Mouse (Mus musculus) limb, embryonic 14.5 days (tissue): ENCODE results near the gene Olfr324. TPM values are rescaled to one million over a fixed set of nuclear protein-coding genes. Genes with fewer than 3 reads are reported as not detected.

Experiments
- ATAC-seq: fragments of 200-750 bp; cut with Nextera tagmentation; 2 replicates; pipeline ENCODE4 v1.8.0; 2017; ENCODE audit warnings: low read depth, moderate number of reproducible peaks, moderate TSS enrichment; ENCODE audit not compliant: low FRiP score
- DNase-seq: peaks from one replicate; pipeline ENCODE4 v3.0.0-alpha.2; 2015; ENCODE audit warnings: low spot score
- H3K27ac ChIP-seq: fragments of 300-500 bp; sonication (generic); replicated peaks from 2 replicates; pipeline ENCODE4 v1.5.1; 2014; ENCODE audit warnings: low read depth, mild to moderate bottlenecking, low read length, moderate library complexity, mixed read lengths
- H3K27me3 ChIP-seq: fragments of 300-500 bp; sonication (generic); 2 replicates; pipeline ENCODE4 v1.6.1; 2014; ENCODE audit warnings: low read length, mixed read lengths; ENCODE audit not compliant: control insufficient read depth, insufficient read depth
- H3K36me3 ChIP-seq: fragments of 300-500 bp; sonication (generic); 2 replicates; pipeline ENCODE4 v1.6.1; 2014; ENCODE audit warnings: mild to moderate bottlenecking, low read length, moderate library complexity, mixed read lengths; ENCODE audit not compliant: control insufficient read depth, insufficient read depth
- H3K4me1 ChIP-seq: fragments of 300-500 bp; sonication (generic); 2 replicates; pipeline ENCODE4 v1.6.1; 2014; ENCODE audit warnings: antibody characterized with exemption, low read length, mixed read lengths; ENCODE audit not compliant: control insufficient read depth, insufficient read depth
- H3K4me2 ChIP-seq: fragments of 300-500 bp; sonication (generic); replicated peaks from 2 replicates; pipeline ENCODE4 v1.6.1; 2014; ENCODE audit warnings: low read depth, mild to moderate bottlenecking, low read length, moderate library complexity; ENCODE audit not compliant: severe bottlenecking
- H3K4me3 ChIP-seq: fragments of 300-500 bp; sonication (generic); replicated peaks from 2 replicates; pipeline ENCODE4 v1.5.1; 2014; ENCODE audit warnings: low read length
- H3K9ac ChIP-seq: fragments of 300-500 bp; sonication (generic); 2 replicates; pipeline ENCODE4 v1.6.1; 2014; ENCODE audit warnings: mild to moderate bottlenecking, low read depth, low read length, moderate library complexity; ENCODE audit not compliant: severe bottlenecking
- H3K9me3 ChIP-seq: fragments of 300-500 bp; sonication (generic); 2 replicates; pipeline ENCODE4 v1.6.1; 2016; ENCODE audit warnings: low read length; ENCODE audit not compliant: control insufficient read depth
- POLR2A ChIP-seq: fragments of 200-500 bp; IDR thresholded peaks from 2 replicates; pipeline ENCODE4 v1.8.0; 2012; ENCODE audit warnings: inconsistent platforms, mild to moderate bottlenecking, moderate library complexity, borderline replicate concordance; ENCODE audit not compliant: insufficient read depth, insufficient read length; ENCODE audit errors: extremely low read depth
- WGBS: fragments of 180-500 bp; shearing (Covaris S2); extraction: QIAGEN DNeasy Blood & Tissue Kit; methylation state at CpG from one replicate; pipeline ENCODE4 v1.1.7; 2014; 5-methylcytosine and 5-hydroxymethylcytosine counted together
- polyA plus RNA-seq, 2 experiments: library from polyadenylated mRNA; depleted of rRNA in 1 of 2; stranded (reverse) in 1 of 2; unstranded in 1 of 2; fragments of >200 nt; fragmentation: Nextera tagmentation in 1 of 2; extraction: Ambion mirVana in 1 of 2; gene quantifications; 2 replicates each; pipeline versions ENCODE4 v1.2.1 to v1.2.3; 2012 to 2014

Olfr324 gene
- polyA plus RNA-seq (2012; rRNA removed) (not detected in 2 replicates), polyA plus RNA-seq (2014; fragmentation: Nextera tagmentation; extraction: Ambion mirVana) (not detected in 2 replicates)

DNA sequence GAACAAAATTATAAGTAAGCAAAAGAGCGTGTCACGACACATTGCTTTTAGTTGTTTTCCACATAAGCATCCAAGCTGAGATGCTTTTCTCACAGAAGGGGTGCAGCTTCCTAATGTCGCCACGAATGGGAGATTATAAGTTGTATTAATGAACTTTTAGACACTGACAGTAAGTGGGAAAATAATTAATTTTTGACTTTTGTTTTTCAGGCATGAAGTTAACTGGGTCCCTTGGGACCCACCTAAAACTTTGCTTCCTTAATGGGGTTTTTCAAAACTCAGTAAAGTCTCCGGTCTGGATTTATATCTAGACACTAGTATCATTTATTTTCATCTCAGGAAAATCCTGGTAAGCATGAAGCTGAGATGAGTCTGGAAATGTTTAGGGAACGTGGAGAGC is at the start of gene Olfr324:
Gene Olfr324 (plus strand): TSS at position 301 of the 400 bp plus-strand sequence.
- Histone ChIP-seq H3K4me2 (no peak within 1 kb of the TSS), H3K4me3 (no peak within 1 kb of the TSS), H3K27me3 (no peaks in the 10 kb centered on the region), H3K4me1 (no peaks in the 10 kb centered on the region), H3K36me3 (no peaks in the 10 kb centered on the region), H3K9ac (no peak within 1 kb of the TSS), H3K9me3 (no peaks in the 10 kb centered on the region), H3K27ac (no peak within 1 kb of the TSS)
- no peak for TF ChIP-seq POLR2A
- 78% methylated on average over 6 of the region's 6 CpGs for WGBS
- ATAC-seq = no peak
- DNase-seq = no peak

DNA sequence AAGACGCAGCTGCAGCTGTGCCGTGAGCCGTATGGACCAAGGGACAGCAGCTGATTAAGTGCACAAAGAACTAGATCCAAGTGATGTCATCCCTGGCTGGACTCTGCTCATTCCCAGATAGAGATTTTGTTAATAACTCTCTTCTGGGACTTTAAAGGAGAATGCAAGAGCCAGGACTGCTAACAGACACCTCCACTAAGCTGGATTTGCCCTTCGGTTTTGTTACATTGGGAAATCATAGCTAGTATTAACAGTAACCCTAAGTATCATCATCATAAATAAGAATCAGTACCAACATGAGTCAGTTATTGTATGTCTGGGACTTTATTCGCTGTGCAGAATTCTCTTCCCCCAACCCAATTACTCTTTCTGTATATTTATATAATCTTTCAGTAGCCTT is 48.6 kb upstream of the Olfr324 start, which contains the start of gene Olfr329-ps:
Gene Olfr329-ps (minus strand): TSS at position 101 of the 400 bp plus-strand sequence.
- DNase-seq = peak; percentile 11
- no peaks in the 10 kb centered on the region for H3K9me3 ChIP-seq
- no peaks in the 10 kb centered on the region for H3K36me3 ChIP-seq
- H3K4me1 ChIP-seq = no peaks in the 10 kb centered on the region
- no peaks in the 10 kb centered on the region for H3K27me3 ChIP-seq
- 81% methylated on average over 5 of the region's 5 CpGs for WGBS
- no peak within 1 kb of the TSS for H3K4me3 ChIP-seq
- H3K9ac ChIP-seq = no peak within 1 kb of the TSS
- ATAC-seq = no peak
- no peak for TF ChIP-seq POLR2A
- H3K4me2 ChIP-seq = no peak within 1 kb of the TSS
- H3K27ac ChIP-seq = no peak within 1 kb of the TSS

DNA sequence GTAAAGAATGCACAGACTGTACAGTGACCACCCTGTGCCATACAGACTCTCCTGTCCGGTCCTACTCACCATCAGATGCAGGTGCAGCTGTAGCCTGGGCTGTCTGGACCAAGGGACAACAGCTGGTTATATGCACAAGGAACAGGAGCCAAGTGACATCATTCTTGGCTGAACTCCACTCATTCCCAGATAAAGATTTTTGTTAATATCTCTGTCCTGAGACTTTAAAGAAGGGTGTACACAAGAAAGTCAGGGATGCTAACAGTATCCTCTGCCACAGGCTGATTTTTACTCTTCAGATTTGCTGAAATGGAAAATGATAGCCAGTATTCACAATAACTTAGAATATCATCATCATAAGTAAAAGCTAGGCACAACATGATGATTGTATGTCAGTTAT is 39.4 kb upstream of the Olfr324 start, which contains the start of gene Olfr328:
Gene Olfr328 (minus strand): TSS at position 101 of the 400 bp plus-strand sequence.
- H3K4me3 ChIP-seq = no peak within 1 kb of the TSS
- 73% methylated on average over 1 of the region's 1 CpGs for WGBS
- H3K9ac ChIP-seq = no peak within 1 kb of the TSS
- no peak for TF ChIP-seq POLR2A
- no peak for ATAC-seq
- no peak for DNase-seq
- no peaks in the 10 kb centered on the region for H3K9me3 ChIP-seq
- H3K27ac ChIP-seq = no peak within 1 kb of the TSS
- no peaks in the 10 kb centered on the region for H3K4me1 ChIP-seq
- H3K36me3 ChIP-seq = no peaks in the 10 kb centered on the region
- H3K4me2 ChIP-seq = no peak within 1 kb of the TSS
- no peaks in the 10 kb centered on the region for H3K27me3 ChIP-seq

DNA sequence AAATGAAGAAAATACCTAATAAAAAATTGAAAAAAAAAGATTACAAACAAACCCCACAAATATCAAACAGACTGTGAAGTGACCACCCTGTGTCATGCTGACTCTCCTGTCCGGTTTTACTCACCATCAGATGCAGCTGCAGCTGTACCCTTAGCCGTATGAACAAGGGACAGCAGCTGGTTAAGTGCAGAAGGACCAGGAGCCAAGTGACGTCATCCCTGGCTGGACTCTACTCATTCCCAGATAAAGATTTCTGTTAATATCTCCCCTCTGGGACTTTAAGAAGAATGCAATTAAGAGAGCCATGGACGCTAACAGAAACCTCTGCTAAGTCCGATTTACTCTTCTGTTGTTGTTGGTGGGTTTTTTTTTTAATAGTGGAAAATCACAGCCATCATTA is 24.5 kb upstream of the Olfr324 start, which contains the start of gene Olfr224:
Gene Olfr224 (minus strand): TSS at position 149 of the 400 bp plus-strand sequence.
- Histone ChIP-seq H3K4me3 (no peak within 1 kb of the TSS), H3K27me3 (no peaks in the 10 kb centered on the region), H3K4me1 (no peaks in the 10 kb centered on the region), H3K9me3 (no peaks in the 10 kb centered on the region), H3K36me3 (no peaks in the 10 kb centered on the region), H3K9ac (no peak within 1 kb of the TSS), H3K27ac (no peak within 1 kb of the TSS), H3K4me2 (no peak within 1 kb of the TSS)
- WGBS = 72% methylated on average over 5 of the region's 5 CpGs
- no peak for ATAC-seq
- DNase-seq = peak; percentile 49
- TF ChIP-seq POLR2A = no peak

DNA sequence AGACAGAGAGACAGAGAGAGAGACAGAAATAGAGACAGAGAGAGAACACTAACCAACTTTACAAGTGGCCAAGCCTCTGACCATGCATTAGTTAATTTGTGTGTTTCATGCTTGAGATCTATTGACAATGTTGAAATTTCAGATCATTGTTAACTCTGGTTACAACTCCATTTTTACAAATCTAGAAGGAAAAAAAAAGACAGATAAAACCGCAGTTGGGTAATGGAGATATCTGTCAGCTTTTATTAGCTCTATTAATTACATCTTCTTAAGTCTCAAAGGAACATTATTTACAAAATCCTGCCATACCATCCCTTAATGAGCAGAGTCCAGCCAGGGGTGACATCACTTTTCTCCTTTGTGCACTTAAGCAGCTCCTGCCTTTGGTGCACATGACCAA is 17.5 kb upstream of the Olfr324 start, which contains the start of gene Olfr325:
Gene Olfr325 (plus strand): TSS at position 301 of the 400 bp plus-strand sequence.
- ATAC-seq (no peak), DNase-seq (no peak)
- H3K4me1 ChIP-seq = no peaks in the 10 kb centered on the region
- no peaks in the 10 kb centered on the region for H3K9me3 ChIP-seq
- no peak within 1 kb of the TSS for H3K4me2 ChIP-seq
- WGBS = 88% methylated on average over 1 of the region's 1 CpGs
- no peak within 1 kb of the TSS for H3K4me3 ChIP-seq
- no peak for TF ChIP-seq POLR2A
- H3K27me3 ChIP-seq = no peaks in the 10 kb centered on the region
- H3K36me3 ChIP-seq = no peaks in the 10 kb centered on the region
- H3K27ac ChIP-seq = no peak within 1 kb of the TSS
- no peak within 1 kb of the TSS for H3K9ac ChIP-seq

DNA sequence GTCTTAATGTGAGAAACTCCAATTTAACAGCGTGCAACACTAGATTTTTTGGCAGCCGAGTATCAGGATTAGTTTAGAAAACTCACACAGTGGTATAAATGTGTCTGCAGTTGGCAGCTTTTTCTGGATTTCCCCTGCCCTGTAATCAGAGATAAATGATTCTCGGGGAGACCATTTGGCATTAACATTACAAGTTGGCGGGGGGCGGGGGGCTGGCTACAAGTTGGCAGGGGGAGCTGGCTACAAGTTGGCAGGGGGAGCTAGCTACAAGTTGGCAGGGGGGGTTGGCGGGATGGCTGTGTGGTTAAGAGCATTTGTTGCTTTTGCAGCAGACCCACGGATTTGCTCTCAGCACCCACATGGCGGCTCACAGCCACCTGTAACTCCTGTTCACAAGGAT is 16.3 kb upstream of the Olfr324 start:
- no peaks in the 10 kb centered on the region for H3K4me1 ChIP-seq
- no peak for TF ChIP-seq POLR2A
- no peak overlapping the region for H3K27ac ChIP-seq
- H3K4me3 ChIP-seq = no peak overlapping the region
- no peak overlapping the region for H3K9ac ChIP-seq
- DNase-seq (no peak), ATAC-seq (no peak)
- no peaks in the 10 kb centered on the region for H3K36me3 ChIP-seq
- H3K4me2 ChIP-seq = no peak overlapping the region
- WGBS = 71% methylated on average over 8 of the region's 8 CpGs
- H3K27me3 ChIP-seq = no peaks in the 10 kb centered on the region
- no peaks in the 10 kb centered on the region for H3K9me3 ChIP-seq
